Mouse (Mus musculus): ENCODE data around the gene Spata32. TPM values are rescaled to one million over a fixed set of nuclear protein-coding genes. Genes with fewer than 3 reads are reported as not detected.

Gene Spata32
- polyA plus RNA-seq (2015; fragmentation: Nextera tagmentation; extraction: Ambion mirVana), result 1.2 and 1.3 TPM in 2 replicates

DNA sequence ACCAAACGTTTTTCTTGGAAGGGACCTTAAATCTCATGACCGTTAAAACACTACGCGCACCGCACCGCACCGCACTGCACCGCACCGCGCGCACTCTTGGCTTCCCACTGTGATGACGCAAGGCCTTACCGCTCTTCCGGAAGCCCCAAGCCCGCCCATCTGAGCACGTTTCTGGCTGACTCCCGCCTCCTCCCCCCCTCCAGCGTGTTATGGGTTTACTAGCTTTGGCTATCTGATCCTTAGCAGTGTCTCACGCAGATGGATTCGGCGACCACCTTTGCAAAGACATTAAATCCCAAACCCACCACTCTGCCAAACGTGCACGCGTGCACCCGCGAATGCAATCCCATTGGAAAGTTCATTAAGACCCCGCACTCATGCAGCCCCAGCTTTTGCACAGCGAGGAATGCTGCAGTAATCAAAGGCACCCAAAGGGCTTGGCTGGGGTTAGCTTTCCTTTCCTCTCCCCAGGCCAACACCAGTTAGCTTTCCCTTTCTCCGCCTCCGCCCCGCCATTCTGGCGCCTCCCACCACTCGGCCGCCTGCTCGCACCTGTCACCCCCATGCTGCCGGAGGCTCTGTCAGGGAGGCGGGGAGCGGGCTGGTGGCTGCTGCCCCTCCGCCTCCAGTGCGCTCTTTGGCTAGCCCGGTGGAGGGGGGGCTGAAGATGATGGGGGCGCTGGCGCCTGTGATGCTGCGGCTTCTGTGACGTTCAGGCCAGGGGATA is at the start of gene Spata32:
Gene Spata32, minus strand, starts transcription at position 643 of the 727 bp plus-strand sequence.
- H3K9me3 ChIP-seq (replicated peaks; ENCODE audit: control insufficient read depth, low read length, poor library complexity, severe bottlenecking), result no peaks in the 10 kb centered on the region
- H3K4me2 ChIP-seq (ENCODE audit: low read length), result peak within 1 kb of the TSS; percentile 94
- peaks cover 4% of the 10 kb centered on the region; the same call in 1 of the 2 replicates for H3K4me1 ChIP-seq (ENCODE audit: control insufficient read depth, insufficient read depth, low read length)
- H3K9ac ChIP-seq (ENCODE audit: low read depth, low read length), result peak within 1 kb of the TSS; percentile 70
- H3K4me3 ChIP-seq (ENCODE audit: low read depth, low read length), result peak within 1 kb of the TSS; percentile 57
- WGBS, result under 1% methylated on average over 44 of the region's 45 CpGs
- H3K36me3 ChIP-seq (ENCODE audit: control insufficient read depth, insufficient read depth, low read length), result 0 out of 2 replicates have a peak, but pooled peaks cover 3% of the 10 kb centered on the region
- ATAC-seq, result peak; percentile 90
- peak within 1 kb of the TSS; percentile 56 for H3K27ac ChIP-seq (ENCODE audit: low read length)
- no peaks in the 10 kb centered on the region; the same call in 1 of the 2 replicates for H3K27me3 ChIP-seq (ENCODE audit: control insufficient read depth, insufficient read depth, low read depth, low read length)

GRCm38 (mm10) chr11:103267346-103268219 is 49.4 kb upstream of the Spata32 start, which contains the start of gene Map3k14:
Gene Map3k14, minus strand, starts transcription at chr11:103267472.
- under 1% methylated on average over 55 of the region's 55 CpGs for WGBS
- H3K9ac ChIP-seq (ENCODE audit: low read depth, low read length), result peak within 1 kb of the TSS; percentile 76
- peak within 1 kb of the TSS; percentile 93 for H3K27ac ChIP-seq (ENCODE audit: low read length)
- peak within 1 kb of the TSS; percentile 63 for H3K4me3 ChIP-seq (ENCODE audit: low read depth, low read length)
- peak within 1 kb of the TSS; percentile 87 for H3K4me2 ChIP-seq (ENCODE audit: low read length)
- H3K27me3 ChIP-seq (ENCODE audit: control insufficient read depth, insufficient read depth, low read depth, low read length), result no peaks in the 10 kb centered on the region
- ATAC-seq, result peak; percentile 99
- no peaks in the 10 kb centered on the region for H3K36me3 ChIP-seq (ENCODE audit: control insufficient read depth, insufficient read depth, low read length)
- peaks cover 47% of the 10 kb centered on the region for H3K4me1 ChIP-seq (ENCODE audit: control insufficient read depth, insufficient read depth, low read length)
- H3K9me3 ChIP-seq (replicated peaks; ENCODE audit: control insufficient read depth, low read length, poor library complexity, severe bottlenecking), result no peaks in the 10 kb centered on the region

GRCm38 (mm10) chr11:103266729-103267345 is 48.6 kb upstream of the Spata32 start:
- Histone ChIP-seq H3K27ac (ENCODE audit: low read length) (peak overlapping the region; percentile 84), H3K36me3 (ENCODE audit: control insufficient read depth, insufficient read depth, low read length) (no peaks in the 10 kb centered on the region), H3K27me3 (ENCODE audit: control insufficient read depth, insufficient read depth, low read depth, low read length) (no peaks in the 10 kb centered on the region), H3K4me1 (ENCODE audit: control insufficient read depth, insufficient read depth, low read length) (peaks cover 47% of the 10 kb centered on the region), H3K9me3 (replicated peaks; ENCODE audit: control insufficient read depth, low read length, poor library complexity, severe bottlenecking) (no peaks in the 10 kb centered on the region), H3K4me2 (ENCODE audit: low read length) (peak overlapping the region; percentile 87), H3K9ac (ENCODE audit: low read depth, low read length) (peak overlapping the region; percentile 76), H3K4me3 (ENCODE audit: low read depth, low read length) (peak overlapping the region; percentile 63)
- peak; percentile 76; the same call in 1 of the 2 replicates for ATAC-seq
- WGBS, result under 1% methylated on average over 42 of the region's 42 CpGs

DNA sequence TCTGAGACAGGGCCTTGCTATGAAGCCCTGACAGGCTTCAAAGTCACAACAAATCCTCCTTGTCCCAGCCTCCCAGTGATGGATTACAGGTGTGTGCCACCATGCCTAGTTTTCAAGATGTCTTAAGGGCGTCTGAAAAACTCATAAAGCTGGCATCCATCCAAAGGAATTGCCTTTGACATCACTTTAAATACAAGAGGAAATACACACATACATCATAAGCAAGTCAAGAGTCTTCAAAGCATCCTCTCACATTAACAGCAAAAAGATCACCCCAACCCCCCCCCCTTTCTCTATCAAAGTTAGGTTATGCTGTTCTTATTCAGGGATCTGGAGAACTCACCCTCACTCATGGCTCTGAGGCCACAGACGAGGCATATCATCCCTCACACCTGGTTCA is 47.6 kb upstream of the Spata32 start:
- Histone ChIP-seq H3K27ac (ENCODE audit: low read length) (no peak overlapping the region), H3K36me3 (ENCODE audit: control insufficient read depth, insufficient read depth, low read length) (no peaks in the 10 kb centered on the region), H3K4me3 (ENCODE audit: low read depth, low read length) (peak overlapping the region; percentile 3; the same call in 1 of the 2 replicates), H3K9me3 (replicated peaks; ENCODE audit: control insufficient read depth, low read length, poor library complexity, severe bottlenecking) (no peaks in the 10 kb centered on the region), H3K4me1 (ENCODE audit: control insufficient read depth, insufficient read depth, low read length) (peaks cover 47% of the 10 kb centered on the region), H3K4me2 (ENCODE audit: low read length) (peak overlapping the region; percentile 87), H3K27me3 (ENCODE audit: control insufficient read depth, insufficient read depth, low read depth, low read length) (no peaks in the 10 kb centered on the region), H3K9ac (ENCODE audit: low read depth, low read length) (no peak overlapping the region)
- no peak for ATAC-seq
- WGBS, result 55% methylated on average over 2 of the region's 2 CpGs

DNA sequence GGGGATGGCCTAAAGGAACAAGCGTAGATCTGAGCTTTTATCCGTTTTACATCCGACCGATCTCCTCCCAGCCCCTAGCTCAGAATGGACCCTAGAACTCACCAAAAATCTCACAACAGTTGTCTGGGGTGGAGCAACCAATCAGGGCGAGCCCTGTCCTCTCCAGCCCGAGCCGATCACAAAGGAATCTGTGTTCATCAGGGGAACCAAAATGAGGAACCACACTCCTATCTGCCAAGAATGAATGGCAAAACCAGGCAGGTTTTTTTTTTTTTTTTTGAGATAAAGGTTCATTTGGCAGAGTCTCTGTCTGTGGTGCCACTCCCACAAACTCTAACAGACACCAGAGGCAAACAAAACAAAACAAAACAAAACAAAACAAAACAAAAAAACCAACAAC is 47.0 kb upstream of the Spata32 start:
- Histone ChIP-seq H3K27ac (ENCODE audit: low read length) (no peak overlapping the region), H3K36me3 (ENCODE audit: control insufficient read depth, insufficient read depth, low read length) (no peaks in the 10 kb centered on the region), H3K9ac (ENCODE audit: low read depth, low read length) (no peak overlapping the region), H3K4me3 (ENCODE audit: low read depth, low read length) (no peak overlapping the region), H3K9me3 (replicated peaks; ENCODE audit: control insufficient read depth, low read length, poor library complexity, severe bottlenecking) (no peaks in the 10 kb centered on the region), H3K27me3 (ENCODE audit: control insufficient read depth, insufficient read depth, low read depth, low read length) (no peaks in the 10 kb centered on the region), H3K4me1 (ENCODE audit: control insufficient read depth, insufficient read depth, low read length) (peaks cover 47% of the 10 kb centered on the region), H3K4me2 (ENCODE audit: low read length) (peak overlapping the region; percentile 87)
- ATAC-seq, result no peak
- 30% methylated on average over 7 of the region's 7 CpGs for WGBS

- Histone ChIP-seq H3K27me3 (ENCODE audit: control insufficient read depth, insufficient read depth, low read depth, low read length) (no peaks in the 10 kb centered on the region), H3K4me2 (ENCODE audit: low read length) (peak overlapping the region; percentile 87), H3K36me3 (ENCODE audit: control insufficient read depth, insufficient read depth, low read length) (no peaks in the 10 kb centered on the region), H3K4me3 (ENCODE audit: low read depth, low read length) (no peak overlapping the region), H3K27ac (ENCODE audit: low read length) (0 out of 2 replicates have a peak overlapping the region, but pooled peaks have one; percentile 39), H3K9me3 (replicated peaks; ENCODE audit: control insufficient read depth, low read length, poor library complexity, severe bottlenecking) (no peaks in the 10 kb centered on the region), H3K9ac (ENCODE audit: low read depth, low read length) (peak overlapping the region; percentile 12; the same call in 1 of the 2 replicates), H3K4me1 (ENCODE audit: control insufficient read depth, insufficient read depth, low read length) (peaks cover 47% of the 10 kb centered on the region)
- no peak for ATAC-seq
- 50% methylated on average over 20 of the region's 20 CpGs for WGBS
Measured at GRCm38 (mm10) chr11:103264427-103265005, 46.3 kb upstream of the Spata32 start.

DNA sequence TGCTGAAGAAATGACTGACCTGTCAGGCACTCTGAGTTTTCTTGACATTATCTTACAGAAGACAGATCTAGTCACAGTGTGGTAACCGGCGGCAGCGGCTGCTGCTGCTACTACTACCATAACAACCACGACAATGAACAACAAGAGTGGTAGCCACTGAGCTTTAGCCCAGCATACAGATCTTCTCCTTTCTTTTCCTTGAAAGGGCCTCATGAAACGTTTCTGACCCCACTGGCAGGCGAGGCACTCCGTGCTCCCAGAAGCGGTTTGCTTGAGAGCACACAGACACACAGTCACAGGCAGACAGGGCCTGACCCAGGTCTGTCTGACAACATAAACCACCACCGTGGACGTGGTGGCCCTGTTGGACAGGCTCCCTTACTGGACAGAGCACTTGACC is 45.3 kb upstream of the Spata32 start:
- Histone ChIP-seq H3K9me3 (replicated peaks; ENCODE audit: control insufficient read depth, low read length, poor library complexity, severe bottlenecking) (no peaks in the 10 kb centered on the region), H3K36me3 (ENCODE audit: control insufficient read depth, insufficient read depth, low read length) (no peaks in the 10 kb centered on the region), H3K4me3 (ENCODE audit: low read depth, low read length) (no peak overlapping the region), H3K27ac (ENCODE audit: low read length) (no peak overlapping the region; the same call in 1 of the 2 replicates), H3K9ac (ENCODE audit: low read depth, low read length) (peak overlapping the region; percentile 52), H3K27me3 (ENCODE audit: control insufficient read depth, insufficient read depth, low read depth, low read length) (no peaks in the 10 kb centered on the region), H3K4me1 (ENCODE audit: control insufficient read depth, insufficient read depth, low read length) (peaks cover 44% of the 10 kb centered on the region), H3K4me2 (ENCODE audit: low read length) (peak overlapping the region; percentile 31)
- WGBS, result 24% methylated on average over 10 of the region's 10 CpGs
- no peak for ATAC-seq

Measured in midbrain, embryonic 16.5 days (tissue).